Mouse (Mus musculus) kidney, adult 18-20 months (tissue): ENCODE measurements at regions not wholly inside any gene's neighbourhood (a gene's known extent, or its start where the extent isn't known, plus 50 kb on each side); places are given as distances from the start of the nearest gene placed in this dataset.

Experiments
- DNase-seq: peaks from one replicate; pipeline ENCODE4 v3.0.0; 2021

DNA sequence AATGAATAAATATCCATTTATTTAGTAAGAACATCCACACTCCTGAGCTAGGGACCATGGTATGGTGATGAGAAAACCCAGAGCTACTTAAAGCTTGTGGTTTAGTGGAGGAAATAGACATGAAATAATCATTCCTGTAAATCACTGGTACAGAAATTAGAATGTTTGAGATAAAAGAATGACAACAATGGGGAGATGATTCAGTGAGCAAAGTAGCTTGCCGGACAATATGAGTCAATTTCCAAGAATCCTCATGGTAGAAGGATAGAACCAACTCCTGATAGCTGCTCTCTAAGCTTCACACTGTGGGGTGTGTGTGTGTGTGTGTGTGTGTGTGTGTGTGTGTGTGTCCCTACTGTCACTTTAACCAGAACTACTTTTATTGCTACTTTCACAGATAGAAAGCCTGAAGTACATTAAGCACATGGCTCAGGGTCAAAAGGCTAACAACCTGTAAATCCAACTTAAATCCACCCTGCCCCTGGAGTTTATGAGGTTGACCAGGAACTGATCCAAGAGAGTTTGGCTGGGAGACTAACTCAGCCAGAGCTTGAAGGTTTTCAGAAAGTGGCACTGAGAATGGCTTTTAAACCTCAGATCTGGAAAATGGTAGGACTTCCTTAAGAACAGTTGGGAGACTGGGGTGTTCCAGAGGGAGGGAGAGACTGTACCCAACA is 336.9 kb upstream of the Gcfc2 start:
- no peak for DNase-seq

DNA sequence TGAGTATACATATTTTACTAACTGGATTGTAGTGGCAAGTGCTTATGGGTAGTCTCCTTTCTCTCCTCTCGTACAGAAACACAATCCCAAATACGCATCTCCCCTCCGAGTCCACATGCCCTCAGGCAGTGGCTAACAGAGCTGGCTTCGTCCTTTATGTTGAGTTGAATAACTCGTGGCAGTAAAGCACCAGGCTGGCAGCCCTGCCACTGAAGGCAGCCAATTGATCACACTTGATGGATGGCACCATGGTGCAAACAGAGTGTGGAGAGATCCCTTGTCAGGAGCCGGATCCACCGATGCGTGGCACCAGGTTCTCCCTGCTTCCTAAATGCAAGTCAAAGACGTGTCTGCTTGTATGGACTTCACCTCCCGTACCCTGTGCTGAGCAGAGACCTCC is 333.7 kb upstream of the Gcfc2 start:
- DNase-seq: no peak

DNA sequence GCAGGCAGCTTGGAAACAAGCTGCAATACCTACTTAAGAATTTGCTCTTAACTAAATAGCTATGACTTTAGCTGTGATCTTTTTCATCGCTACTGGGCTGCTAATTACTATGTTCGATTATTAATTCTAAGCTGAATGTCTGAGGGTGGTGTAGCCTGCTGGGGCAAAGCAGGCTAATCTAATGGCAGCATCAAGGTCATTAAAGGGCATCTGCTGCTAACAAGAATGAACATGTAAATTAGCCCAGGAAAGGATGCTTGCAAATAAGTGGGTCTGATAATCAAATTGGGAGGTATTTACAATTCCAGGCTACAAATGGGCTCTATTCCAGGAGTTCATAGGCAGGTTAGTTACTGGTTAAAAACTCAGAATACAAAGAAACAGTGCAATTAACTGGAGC is 327.5 kb upstream of the Gcfc2 start:
- DNase-seq: no peak

DNA sequence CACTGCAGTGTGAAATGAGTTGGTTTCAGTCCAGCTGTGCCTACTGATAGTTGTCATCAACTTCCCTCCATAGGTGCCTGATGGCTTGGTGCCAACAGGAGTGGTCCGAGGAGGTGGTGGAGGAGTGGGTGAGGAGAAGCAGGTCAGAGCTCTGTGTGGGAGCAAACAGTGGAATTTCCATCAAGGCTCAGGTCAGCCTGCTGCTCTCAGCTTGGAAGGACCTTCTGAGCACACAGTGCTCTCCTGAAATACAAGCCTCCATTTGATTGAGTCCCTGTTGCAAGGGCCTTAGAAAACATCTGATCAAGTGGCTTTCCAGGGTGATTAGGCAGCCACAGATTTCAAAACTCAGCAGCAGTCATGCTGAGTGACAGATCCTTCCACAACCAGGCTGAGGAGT is 314.8 kb upstream of the Gcfc2 start:
- no peak for DNase-seq

DNA sequence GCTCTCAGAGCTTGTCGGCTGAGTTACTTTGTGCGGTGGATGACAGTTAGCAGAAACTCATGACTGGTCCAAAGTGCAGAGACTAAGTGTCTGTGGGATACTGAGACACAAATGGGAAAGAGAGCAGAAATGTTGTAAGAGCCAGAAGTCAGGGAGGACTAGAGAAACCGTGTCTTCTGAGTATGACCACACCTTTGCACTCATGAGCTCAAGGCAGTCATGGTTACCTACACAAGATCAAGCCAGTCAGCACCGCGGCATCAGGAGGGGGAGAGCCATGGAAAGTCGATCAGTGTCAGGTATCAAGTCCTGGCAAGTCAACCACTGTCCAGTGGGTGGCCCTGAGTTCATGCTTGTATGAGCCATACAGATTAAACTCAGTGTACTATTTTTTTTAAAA is 311.5 kb upstream of the Gcfc2 start:
- no peak for DNase-seq

DNA sequence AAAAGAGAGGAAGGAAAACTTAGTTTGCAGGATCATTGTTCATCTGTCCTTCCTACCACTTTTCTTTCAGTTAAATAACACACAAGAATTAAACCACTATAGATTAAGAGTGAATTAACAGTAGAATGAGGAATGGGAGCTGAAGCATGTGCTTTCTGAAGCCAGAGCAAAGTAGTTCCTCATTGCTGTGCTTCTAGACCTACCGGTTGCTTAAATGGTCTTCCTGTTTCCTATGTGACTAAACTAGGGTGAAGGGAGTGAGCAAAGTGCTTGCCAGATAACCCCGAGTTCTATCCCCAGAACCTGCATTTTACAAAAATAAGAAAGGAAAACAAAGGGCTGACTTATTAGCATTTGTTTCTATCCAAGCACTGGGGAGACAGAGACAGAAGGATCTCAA is 305.5 kb upstream of the Gcfc2 start:
- DNase-seq: no peak

DNA sequence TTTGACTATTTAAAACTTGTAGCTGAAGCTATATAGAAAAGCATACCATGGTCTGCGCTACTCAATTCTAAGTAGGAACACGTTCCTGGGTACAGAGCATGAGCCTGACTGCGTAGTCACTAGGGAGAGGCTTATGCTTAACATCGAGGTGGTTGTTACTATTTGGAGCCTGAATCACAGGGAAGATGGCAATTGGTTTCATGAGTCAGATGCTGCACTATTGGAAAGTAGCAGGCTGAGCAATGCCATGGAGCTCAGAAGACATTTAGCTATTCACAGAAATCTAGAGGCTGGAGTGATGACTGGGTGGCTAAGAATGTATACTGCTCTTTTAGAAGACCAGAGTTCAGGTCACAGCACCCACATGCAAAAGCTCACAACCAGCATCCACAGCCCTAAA is 302.4 kb upstream of the Gcfc2 start:
- DNase-seq: no peak

DNA sequence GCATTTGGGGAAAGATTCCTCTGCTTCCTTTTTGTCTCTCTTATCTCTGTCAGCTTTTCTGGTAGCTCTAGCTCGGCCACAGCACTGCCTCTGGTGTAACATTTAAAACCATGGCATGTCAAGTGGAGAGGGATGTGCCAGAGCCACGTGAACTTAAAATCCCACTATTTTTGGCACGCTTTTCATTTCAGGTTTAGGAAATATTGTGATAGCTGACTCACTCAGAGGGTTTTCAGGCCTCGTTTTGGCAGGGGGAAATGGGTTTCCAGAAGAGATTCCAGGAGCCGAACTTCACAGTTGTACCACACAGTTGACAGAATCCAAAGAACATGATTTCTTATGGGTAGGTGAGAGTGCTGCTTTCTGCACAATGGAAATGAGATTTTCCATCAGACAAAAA is 300.8 kb upstream of the Gcfc2 start:
- DNase-seq: no peak

DNA sequence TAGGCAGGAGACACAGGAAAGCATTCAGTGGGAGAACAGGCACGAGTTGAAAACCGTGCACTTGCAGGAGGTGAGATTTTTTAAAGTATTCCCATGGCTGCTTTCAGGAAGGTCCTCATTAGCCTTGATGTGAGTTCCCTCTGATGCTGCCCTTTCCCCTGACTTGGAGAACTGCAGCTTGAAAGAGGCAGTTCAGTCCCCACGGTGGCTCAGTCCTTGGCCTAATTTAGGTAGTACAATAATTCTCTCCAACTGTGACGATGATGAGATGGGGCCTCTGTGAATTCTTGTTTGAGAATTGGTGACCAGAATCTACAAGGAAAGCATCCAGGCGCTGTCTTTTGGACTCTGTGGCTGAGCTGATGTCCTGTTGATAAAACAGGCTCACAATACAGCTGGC is 298.5 kb upstream of the Gcfc2 start:
- DNase-seq: no peak

DNA sequence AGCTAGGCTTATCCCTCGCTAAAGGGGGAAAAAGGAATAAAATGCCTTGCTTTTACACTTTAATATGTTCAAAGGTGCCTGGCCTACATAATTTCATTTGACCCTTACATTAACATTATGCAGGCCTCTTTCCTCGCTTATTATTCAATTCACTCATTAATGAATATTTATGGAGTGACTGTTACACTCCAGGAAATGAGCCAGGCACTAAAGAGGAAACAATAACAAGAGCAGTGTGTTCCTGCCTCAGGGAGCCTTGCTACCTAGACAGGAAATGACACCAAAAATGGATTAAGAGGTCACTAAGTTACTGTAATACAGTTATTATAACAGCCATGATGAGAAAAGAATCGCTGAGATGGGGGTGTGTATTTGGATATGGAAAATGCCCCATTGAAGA is 289.9 kb upstream of the Gcfc2 start:
- DNase-seq: no peak

DNA sequence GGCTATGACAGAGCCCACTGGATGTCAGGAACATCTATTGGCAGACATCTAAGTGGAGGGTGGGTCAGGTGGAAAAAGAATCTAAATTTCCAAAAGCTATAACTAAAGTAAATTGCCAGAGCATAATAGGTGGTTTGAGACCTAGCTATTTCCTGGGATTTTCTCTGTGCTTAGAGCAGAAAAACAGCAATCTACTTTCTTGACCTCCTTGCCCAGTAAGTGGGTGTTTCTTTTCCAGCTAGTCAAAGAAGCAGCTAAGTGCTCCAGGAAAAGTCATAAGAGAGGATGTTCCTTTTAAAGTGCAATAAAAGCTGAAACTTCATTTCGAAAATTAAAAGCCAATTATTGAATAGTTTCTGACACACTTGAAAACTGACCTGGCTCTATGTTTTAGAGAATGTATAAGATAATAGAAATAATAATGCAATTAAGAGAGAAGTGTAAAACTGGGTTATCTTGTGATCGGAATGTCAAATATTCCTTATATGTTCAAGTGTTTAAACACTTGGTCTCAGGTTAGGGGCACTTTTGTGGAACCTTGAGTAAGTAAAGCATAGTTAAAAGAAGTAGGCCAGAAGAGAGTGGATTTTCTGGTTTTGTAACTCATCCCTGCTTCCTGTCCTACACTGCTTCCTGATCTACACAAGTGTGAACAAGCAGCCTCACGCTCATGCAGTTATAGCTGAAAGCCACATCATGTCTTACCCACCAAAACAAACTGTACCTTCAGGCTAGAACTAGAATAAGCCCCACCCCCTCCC is 275.7 kb upstream of the Gcfc2 start:
- no peak for DNase-seq

DNA sequence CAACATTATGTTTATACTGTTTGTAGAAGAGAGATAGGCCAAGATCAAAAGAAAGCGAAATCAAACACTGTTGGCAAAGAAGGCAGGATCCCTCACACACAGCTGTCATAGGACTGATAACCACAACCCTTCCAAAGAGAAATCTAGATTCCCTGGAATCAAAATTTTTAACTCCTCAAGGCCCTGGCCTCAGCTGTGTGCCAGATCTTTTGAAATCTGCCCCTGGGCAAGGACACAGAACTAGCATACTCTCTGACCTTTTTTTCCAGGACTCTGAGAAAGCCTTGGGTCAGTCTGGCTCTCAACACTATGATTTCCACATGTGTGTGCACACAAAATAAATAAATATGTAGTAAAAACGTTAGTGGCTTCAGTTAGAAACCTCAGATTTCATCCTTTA is 271.6 kb upstream of the Gcfc2 start:
- DNase-seq: no peak

DNA sequence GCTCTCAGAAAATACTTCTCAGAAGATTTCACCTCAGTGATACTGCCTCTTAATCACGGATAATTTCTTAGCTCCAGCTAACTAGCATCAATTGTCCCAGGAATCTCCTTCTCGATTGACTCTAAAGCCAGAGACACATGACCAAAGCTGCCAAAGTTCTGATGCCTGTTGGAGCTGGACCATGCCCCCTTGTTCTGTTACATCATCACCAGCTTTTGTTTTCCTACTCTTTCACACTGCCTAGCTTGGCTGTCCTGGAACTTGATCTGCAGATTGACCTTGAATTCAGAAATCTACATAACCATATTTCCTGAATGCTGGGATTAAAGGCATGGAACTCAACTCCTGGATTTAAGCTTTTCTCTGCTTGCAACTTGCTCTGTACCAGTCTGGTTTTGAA is 268.3 kb upstream of the Gcfc2 start:
- no peak for DNase-seq

DNA sequence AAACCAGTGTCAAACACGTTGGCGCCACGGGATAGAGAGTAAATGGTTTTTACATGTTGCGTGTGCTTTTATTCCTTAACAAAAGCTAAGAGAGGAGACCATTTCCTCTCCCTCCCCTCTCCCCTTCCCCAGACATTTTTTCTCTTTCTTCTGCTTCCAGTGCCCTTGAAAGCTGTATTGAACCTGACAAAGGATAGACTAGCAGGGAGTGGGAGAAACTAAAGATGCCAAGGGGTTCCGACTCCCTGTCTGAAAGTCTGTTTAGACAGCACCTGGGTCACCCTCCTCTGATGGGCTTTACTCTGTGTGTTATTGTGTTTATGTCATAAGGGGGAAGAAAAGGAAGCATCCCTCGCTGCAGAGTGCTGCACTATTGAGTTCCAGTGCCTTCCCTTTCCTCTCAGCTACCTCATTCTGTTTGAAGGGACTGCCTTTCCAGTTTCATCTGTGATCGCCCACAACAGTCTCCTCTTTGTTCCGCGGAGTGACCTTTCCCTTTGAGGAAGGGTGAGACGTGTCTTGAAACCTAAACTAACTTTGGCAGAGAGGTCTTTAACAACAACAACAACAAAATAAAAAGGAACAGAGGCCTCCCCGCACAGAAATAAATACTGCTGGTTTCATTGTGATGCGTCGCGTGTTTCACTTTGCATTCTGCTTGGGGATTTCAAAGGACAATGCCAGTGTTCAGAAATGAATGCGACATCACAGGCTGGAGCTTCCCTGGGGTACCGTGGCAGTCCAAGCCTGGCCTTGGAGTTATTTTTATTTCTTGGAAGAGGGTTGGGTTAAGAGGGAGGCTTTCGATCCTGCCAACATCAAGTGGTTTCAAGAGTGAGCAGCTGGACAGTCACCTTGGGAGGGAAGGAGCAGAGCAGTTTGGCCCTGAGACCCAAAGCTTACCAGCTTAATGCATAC is 262.7 kb upstream of the Gcfc2 start:
- no peak for DNase-seq

DNA sequence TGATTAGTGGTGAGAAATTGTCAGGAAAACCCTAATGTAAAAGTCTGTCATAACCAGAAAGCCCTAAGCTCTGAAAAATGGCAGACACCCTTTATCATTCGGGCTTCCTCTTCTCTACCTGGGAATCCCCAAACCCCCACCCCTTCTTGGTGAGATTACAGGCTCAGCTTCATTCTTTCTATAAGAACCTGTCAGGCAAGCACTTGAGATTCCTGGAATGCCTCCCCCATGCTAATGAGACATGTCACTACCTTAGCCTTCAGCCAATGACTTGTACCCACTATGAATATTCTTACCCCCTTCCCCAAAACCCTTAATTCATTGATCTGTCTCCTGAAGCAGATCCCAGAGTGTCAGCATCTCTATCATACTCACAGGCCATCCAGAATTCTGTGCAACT is 254.5 kb upstream of the Gcfc2 start:
- no peak for DNase-seq

DNA sequence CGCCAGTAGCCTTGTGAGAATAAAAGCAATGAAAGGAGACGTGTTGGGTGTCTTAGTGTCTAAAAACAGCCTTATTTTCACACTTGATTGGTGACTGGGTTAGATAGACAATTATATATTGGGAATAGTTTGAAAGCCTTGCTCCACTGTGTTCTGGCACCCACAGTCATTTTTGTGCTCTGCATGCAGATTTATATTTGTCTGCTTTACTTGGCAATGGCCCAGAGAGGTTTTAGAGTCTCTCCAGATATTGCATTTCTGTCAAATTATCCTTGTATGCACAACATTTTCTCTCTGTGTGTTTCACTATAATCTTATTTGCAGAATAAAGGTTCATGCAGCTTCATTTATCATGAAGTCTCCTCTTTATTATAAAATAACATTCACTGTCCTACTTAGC is 250.2 kb upstream of the Gcfc2 start:
- DNase-seq: no peak

DNA sequence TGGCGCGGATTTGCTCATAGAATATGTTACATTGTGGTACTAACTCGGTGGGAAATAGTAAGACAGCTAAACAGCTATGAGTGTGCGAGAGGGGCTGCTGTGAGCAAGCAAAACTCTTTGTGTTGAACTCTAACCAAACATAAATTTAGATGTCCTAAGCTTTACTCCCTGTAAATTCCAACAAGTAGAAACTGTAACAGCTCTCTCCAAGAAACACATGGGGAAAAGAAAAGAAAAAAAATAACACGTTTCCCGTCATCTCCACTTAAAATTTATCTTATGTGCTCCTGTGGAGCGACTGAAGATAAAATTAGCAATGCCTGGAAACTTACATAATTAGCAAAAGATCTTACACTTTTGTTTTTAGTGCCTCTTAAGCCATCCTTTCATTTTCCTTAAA is 226.2 kb upstream of the Gcfc2 start:
- no peak for DNase-seq

DNA sequence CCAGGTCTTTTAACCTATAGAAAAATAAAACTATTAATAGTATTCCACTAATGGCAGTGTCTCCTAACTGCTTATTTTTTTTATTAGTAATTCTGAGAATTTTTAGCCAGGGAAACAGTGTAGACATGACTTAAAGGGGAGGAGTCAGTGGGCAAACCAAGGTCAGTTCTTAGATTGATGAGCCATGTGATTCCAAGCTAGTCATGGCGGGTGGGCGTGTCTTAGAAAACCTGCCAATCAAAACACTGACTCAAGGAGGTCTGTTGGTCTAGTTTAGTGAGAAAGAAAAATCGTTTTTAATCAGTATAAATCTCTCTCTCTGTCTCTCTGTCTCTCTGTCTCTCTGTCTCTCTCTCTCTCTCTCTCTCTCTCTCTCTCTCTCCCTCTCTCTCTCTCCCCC is 225.3 kb upstream of the Gcfc2 start:
- DNase-seq: no peak

DNA sequence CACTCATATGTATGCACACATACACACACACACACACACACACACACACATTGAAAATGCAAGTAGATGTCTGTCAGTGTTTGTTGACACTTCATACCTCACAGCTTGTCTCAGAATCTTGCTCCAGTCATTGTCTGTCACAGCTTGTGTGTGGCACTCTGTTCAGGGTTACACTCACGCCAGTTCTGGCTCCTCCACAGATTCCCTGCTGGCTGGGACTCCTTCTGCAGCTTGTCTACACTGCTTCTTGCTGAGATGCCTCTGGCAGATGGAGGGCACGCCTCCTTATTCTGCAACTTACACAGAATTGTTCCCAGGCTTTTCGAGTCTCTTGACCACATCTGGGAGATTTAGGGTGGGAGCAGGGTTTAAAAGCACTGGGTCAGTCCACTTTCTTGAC is 208.6 kb upstream of the Gcfc2 start:
- no peak for DNase-seq

DNA sequence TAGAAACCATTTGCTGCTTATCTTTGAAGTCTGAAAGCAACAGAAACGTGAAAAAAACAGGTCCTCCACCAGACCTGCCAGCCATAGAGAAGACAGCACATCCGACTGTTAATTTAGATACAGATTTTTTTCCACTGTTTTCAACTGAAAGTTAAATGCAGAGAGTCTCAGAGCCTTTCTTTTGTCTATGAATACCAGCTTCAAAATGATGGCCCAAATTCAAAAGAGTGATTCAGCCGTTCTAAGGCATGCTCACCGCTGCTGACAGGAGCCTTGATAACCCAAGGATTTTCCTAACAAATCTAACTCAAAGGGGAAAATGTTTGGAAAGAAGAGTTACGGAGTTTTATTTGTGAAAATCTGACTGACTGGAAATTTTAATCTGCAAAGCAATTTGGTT is 207.1 kb upstream of the Gcfc2 start:
- no peak for DNase-seq

DNA sequence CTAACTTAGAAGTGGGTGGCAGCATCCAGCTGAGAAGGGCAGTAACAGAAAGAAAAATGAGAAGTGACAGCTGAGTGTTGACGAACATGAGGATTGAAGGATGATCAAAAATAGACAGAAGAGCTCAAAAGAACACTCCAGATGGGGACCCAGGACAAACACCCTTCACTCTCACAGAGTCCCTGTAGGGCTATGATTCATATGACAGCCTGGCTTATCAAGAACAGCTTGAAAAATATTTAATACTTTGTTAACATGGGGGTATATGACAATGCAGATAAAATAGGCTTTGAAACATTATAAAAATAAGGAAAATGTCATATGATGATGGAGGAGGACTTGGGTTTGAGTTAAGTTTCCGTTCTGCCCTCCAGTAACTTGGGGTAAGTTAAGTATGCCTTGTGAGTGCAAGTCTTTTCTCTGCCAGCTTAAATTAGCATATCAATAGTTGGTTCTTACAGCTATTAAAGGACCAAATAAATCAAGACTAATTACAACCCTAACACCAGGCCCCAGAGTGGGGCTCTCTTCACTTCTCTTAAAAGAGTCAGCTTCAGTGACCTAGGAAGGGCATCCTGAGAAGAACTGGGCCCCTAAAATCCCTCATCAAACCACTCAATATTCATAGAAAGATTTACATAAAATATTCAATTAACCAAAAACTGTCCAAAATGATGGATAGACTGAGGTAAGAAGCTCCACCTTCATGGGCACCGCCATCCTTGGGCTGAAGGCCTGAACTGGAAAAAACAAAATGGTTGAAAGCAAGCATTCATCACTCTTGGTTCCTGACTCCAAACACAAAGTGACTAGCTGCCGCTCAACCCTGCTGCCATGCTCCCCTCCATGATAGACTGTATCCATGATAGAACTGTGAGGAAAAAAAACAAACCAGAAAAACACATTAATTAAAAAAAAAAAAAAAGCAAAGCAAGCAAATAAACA is 198.6 kb upstream of the Gcfc2 start:
- no peak for DNase-seq

DNA sequence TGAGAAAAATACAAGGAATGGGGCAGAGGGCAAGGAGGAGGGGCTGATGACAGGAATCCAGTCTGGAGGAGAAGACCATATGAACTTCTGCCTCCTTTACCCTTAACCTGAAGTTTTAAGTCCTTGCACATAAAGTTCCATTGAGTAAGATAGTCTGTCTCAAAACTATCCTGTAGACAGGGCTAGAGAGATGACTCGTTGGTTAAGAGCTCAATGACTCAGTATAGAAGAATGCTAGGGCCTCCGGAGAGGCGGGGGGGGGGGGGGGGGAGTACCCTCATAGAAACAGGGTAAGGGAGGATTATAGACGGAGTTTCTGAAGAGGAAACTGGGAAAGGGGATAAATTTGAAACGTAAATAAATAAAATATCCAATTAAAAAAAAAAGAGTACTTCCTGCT is 191.8 kb upstream of the Gcfc2 start:
- DNase-seq: no peak

DNA sequence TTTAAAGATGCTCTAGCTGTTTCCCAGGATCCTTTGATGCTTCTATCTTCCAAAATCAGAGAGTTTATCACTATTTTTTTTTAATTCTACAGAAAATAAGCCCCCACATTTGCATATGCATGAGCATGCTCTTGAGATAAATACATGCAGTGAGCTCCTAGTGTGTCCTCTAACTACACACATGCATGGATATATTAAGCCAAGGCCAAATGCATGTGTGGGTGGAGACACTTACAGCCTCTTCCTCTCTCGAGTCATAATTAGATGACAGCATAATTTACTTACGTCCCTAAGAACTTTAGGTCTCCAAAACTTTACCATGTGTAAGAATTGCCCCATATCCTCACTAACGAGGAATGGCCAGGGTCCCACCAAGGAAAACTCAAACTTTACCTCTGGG is 189.9 kb upstream of the Gcfc2 start:
- no peak for DNase-seq
